Mouse (Mus musculus) megakaryocyte, embryonic 14.5 days (primary cell): ENCODE measurements around the gene Sgsm3. TPM values are rescaled to one million over a fixed set of nuclear protein-coding genes. Genes with fewer than 3 reads are reported as not detected.

Experiments
- H3K27me3 ChIP-seq: replicated peaks from 2 replicates; pipeline ENCODE3; 2012; ENCODE audit warnings: inconsistent platforms
- H3K36me3 ChIP-seq: replicated peaks from 2 replicates; pipeline ENCODE3; 2012; ENCODE audit warnings: low read length, inconsistent platforms, mixed read lengths
- H3K4me1 ChIP-seq: 2 replicates; pipeline ENCODE4 v1.6.1; 2012; ENCODE audit warnings: inconsistent platforms
- H3K4me3 ChIP-seq: replicated peaks from 2 replicates; pipeline ENCODE3; 2012; ENCODE audit warnings: moderate library complexity, mild to moderate bottlenecking, inconsistent platforms
- H3K9me3 ChIP-seq: 2 replicates; pipeline ENCODE4 v1.6.1; 2012; ENCODE audit warnings: inconsistent platforms
- FLI1 ChIP-seq: IDR thresholded peaks from 2 replicates; pipeline ENCODE4 v1.6.1; 2012; ENCODE audit warnings: low read length, inconsistent platforms, mixed read lengths
- GATA1 ChIP-seq: IDR thresholded peaks from 3 replicates; pipeline ENCODE4 v1.6.1; 2012; ENCODE audit warnings: mixed read lengths, low read length, inconsistent platforms, borderline replicate concordance
- polyA plus RNA-seq: library from polyadenylated mRNA; stranded (reverse); fragments of >175 nt; gene quantifications from 2 replicates; pipeline ENCODE4 v1.2.3, GENCODE M21; 2012; ENCODE audit warnings: low replicate concordance; ENCODE audit not compliant: insufficient read depth

Gene Sgsm3
- polyA plus RNA-seq, 1 experiment = 8.5 TPM

DNA sequence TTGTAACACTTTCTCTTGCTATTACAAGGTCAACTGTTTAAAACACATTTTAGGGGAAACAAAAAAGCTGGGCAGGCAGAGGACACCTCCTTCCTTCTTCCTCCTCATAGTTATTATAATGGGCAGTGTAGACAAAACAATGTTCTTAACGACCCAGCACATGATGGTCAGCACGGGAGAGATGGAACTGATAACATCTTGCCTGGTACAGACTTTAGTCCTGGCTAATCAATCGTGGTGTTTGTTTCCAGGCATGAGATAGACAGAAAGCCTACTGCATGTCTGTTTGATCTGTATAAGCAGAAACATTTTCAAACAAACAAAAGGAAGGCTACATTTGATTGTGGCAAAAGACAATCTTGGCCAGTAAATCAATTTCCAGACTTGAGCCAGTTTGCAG lies 72.9 kb downstream of the Sgsm3 start:
- Histone ChIP-seq H3K36me3 (peaks cover 3% of the 10 kb centered on the region), H3K4me1 (peaks cover 64% of the 10 kb centered on the region)
- no peak for TF ChIP-seq GATA1
- TF ChIP-seq FLI1 = no peak

GRCm38 (mm10) chr15:81052491-81052890 lies 74.9 kb downstream of the Sgsm3 start:
- Histone ChIP-seq H3K9me3 (peaks cover 3% of the 10 kb centered on the region; the same call in 1 of the 2 replicates), H3K4me3 (no peak overlapping the region), H3K27me3 (no peaks in the 10 kb centered on the region), H3K36me3 (peaks cover 11% of the 10 kb centered on the region), H3K4me1 (peaks cover 54% of the 10 kb centered on the region)
- TF ChIP-seq FLI1 (no peak), GATA1 (no peak)

More for the DNA sequence above, 72.9 kb downstream of the Sgsm3 start:
- Histone ChIP-seq H3K4me3 (no peak overlapping the region), H3K9me3 (no peaks in the 10 kb centered on the region), H3K27me3 (no peaks in the 10 kb centered on the region)

- Histone ChIP-seq H3K9me3 (peaks cover 3% of the 10 kb centered on the region; the same call in 1 of the 2 replicates), H3K36me3 (peaks cover 11% of the 10 kb centered on the region), H3K4me1 (peaks cover 35% of the 10 kb centered on the region), H3K4me3 (no peak overlapping the region), H3K27me3 (no peaks in the 10 kb centered on the region)
- no peak for TF ChIP-seq GATA1
Measured at GRCm38 (mm10) chr15:81055488-81055887, 77.9 kb downstream of the Sgsm3 start.

DNA sequence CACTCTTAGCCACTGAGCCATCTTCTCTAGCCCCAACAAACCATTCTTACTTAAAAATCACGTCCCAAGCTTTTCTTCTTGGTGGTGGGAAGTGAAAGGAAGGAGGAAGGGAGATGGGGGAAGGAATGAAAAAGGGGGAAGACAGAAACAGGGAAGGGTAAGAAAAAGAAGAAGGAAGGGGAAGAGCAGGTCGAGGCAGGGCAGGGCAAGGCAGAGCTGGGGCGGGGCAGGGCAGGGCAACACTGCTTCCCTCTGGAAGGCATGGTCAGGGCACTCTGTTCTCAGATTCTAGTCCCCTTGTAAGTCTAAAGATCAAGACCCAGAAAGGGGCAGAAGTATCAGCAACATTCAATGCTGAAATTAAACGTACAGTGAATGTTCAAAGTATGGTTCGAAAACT lies 80.2 kb downstream of the Sgsm3 start:
- Histone ChIP-seq H3K4me3 (no peak overlapping the region), H3K9me3 (peaks cover 3% of the 10 kb centered on the region; the same call in 1 of the 2 replicates), H3K27me3 (no peaks in the 10 kb centered on the region), H3K36me3 (peaks cover 7% of the 10 kb centered on the region), H3K4me1 (peaks cover 30% of the 10 kb centered on the region)
- TF ChIP-seq FLI1 (no peak), GATA1 (no peak)

- peaks cover 31% of the 10 kb centered on the region for H3K4me1 ChIP-seq
- peaks cover 3% of the 10 kb centered on the region; the same call in 1 of the 2 replicates for H3K9me3 ChIP-seq
- H3K4me3 ChIP-seq = no peak overlapping the region
- TF ChIP-seq FLI1 (no peak), GATA1 (no peak)
- H3K27me3 ChIP-seq = no peaks in the 10 kb centered on the region
- peaks cover 5% of the 10 kb centered on the region for H3K36me3 ChIP-seq
Measured at GRCm38 (mm10) chr15:81060975-81061374, 83.4 kb downstream of the Sgsm3 start.

Other genes starting within 250 kb of the Sgsm3 start
- gene Adsl, start 29.3 kb upstream of the Sgsm3 start, polyA plus RNA-seq = 8.4 and 45.2 TPM in 2 replicates
- gene Mrtfa, start 213.0 kb downstream of the Sgsm3 start, polyA plus RNA-seq = 138 and 254 TPM in 2 replicates